Mouse (Mus musculus): Measurements from ENCODE around the gene Hist1h2bf.

GRCm38 (mm10) chr13:23552962-23553361, 21.0 kb downstream of the Hist1h2bf start, which contains the start of gene Hist1h1d:
- no peak for TF ChIP-seq CTCF (IDR thresholded peaks at IDR 0.05; ENCODE audit: low read depth, low read length)
- no peak for TF ChIP-seq POLR2A (IDR thresholded peaks at IDR 0.05; ENCODE audit: borderline replicate concordance, low read depth, low read length)

Measured in bone marrow macrophage, adult 2 months (primary cell).